Comparison of ENCODE assay signal across 8 mouse cellular contexts in genomic region chr16:55974903-55975285, GRCm38 (mm10). TPM values are rescaled to one million over a fixed set of nuclear protein-coding genes. Genes with fewer than 3 reads are reported as not detected.
DNase-seq lines count a peak whose midpoint lies in the region; ATAC-seq and TF ChIP-seq lines count a peak whose summit lies in the region.

No protein-coding gene starts in this region.

- no peak for ATAC-seq in heart, embryonic 13.5 days (ENCODE audit: extremely low read depth, insufficient number of reproducible peaks, low FRiP score, low TSS enrichment)
- ATAC-seq in monocyte, adult 5-6 weeks (replicated peaks; ENCODE audit: insufficient number of reproducible peaks, low FRiP score, low TSS enrichment, poor library complexity, severe bottlenecking) = peak; percentile 56

- H3K36me3 ChIP-seq in heart, embryonic 13.5 days = peaks cover 39% of the 10 kb centered on the region
- peaks cover 23% of the 10 kb centered on the region for H3K36me3 ChIP-seq in liver, adult 2 months (ENCODE audit: control insufficient read depth, insufficient read depth, low read length)

- peak overlapping the region; percentile 79 for H3K4me2 ChIP-seq in heart, embryonic 13.5 days

- peak overlapping the region; percentile 95 for H3K4me3 ChIP-seq in brown adipose tissue, adult 24 weeks (ENCODE audit: insufficient read depth, low read depth, low read length)
- peak overlapping the region; percentile 100 for H3K4me3 ChIP-seq in heart, embryonic 13.5 days
- peak overlapping the region; percentile 100 for H3K4me3 ChIP-seq in liver, adult 2 months (ENCODE audit: insufficient read depth, low read depth, low read length)

- intact Hi-C loops in gastrocnemius, postnatal 36 days (cut with DNase I) = loop anchor here (5.0 kb wide), 1 partner anchor 52 kb away; the partner anchor contains the start of gene Pcnp

- DNase-seq in gastrocnemius, postnatal 25 days = peak; percentile 16
- DNase-seq in gastrocnemius, postnatal 36 days = no peak
- DNase-seq in CD4-positive helper T cell, adult 2 months (ENCODE audit: low read depth, low spot score) = peak; percentile 76
- peak; percentile 80 for DNase-seq in liver, adult 2 months (ENCODE audit: extremely low read depth, low read depth, low spot score)
- no peak for DNase-seq in cerebellum, adult 9-11 months

- H3K9me3 ChIP-seq in heart, embryonic 13.5 days = no peaks in the 10 kb centered on the region

- H3K27me3 ChIP-seq in heart, embryonic 13.5 days (replicated peaks) = no peaks in the 10 kb centered on the region
- H3K27me3 ChIP-seq in liver, adult 2 months (ENCODE audit: control insufficient read depth, insufficient read depth, low read length) = no peaks in the 10 kb centered on the region

- peak overlapping the region; percentile 96 for H3K9ac ChIP-seq in heart, embryonic 13.5 days
- H3K9ac ChIP-seq in liver, adult 2 months (ENCODE audit: low read depth, low read length) = peak overlapping the region; percentile 71

- peak overlapping the region; percentile 86 for H3K27ac ChIP-seq in brown adipose tissue, adult 24 weeks (replicated peaks; ENCODE audit: low read depth, low read length)
- H3K27ac ChIP-seq in heart, embryonic 13.5 days (replicated peaks) = peak overlapping the region; percentile 93
- H3K27ac ChIP-seq in liver, adult 2 months (replicated peaks; ENCODE audit: insufficient read depth, low read depth, low read length) = peak overlapping the region; percentile 74

- peaks cover 12% of the 10 kb centered on the region; the same call in 1 of the 2 replicates for H3K79me2 ChIP-seq in liver, adult 2 months (ENCODE audit: control insufficient read depth, insufficient read depth, low read length)

- no peak for TF ChIP-seq POLR2A in liver, adult 2 months (IDR thresholded peaks at IDR 0.05; ENCODE audit: extremely low read depth, insufficient read depth, low read length)

- TF ChIP-seq CTCF in liver, adult 2 months (IDR thresholded peaks at IDR 0.05; ENCODE audit: low read depth, low read length) = no peak

- H3K4me1 ChIP-seq in brown adipose tissue, adult 24 weeks (ENCODE audit: control insufficient read depth, insufficient read depth, insufficient read length, low read length) = no peaks in the 10 kb centered on the region
- peaks cover 32% of the 10 kb centered on the region for H3K4me1 ChIP-seq in heart, embryonic 13.5 days
- H3K4me1 ChIP-seq in liver, adult 2 months (ENCODE audit: control insufficient read depth, insufficient read depth, low read length) = peaks cover 11% of the 10 kb centered on the region; the same call in 1 of the 2 replicates

- 7% methylated on average over 14 of the region's 14 CpGs for WGBS in heart, embryonic 13.5 days
- WGBS in liver, adult 2 months = under 1% methylated on average over 14 of the region's 14 CpGs

RNA-seq across cellular contexts. Expression of gene Zbtb11, which starts 1.2 kb away (rescaled TPM):
- 1 to 10 TPM; 9.3 to 9.6 TPM for total RNA-seq in gastrocnemius, postnatal 25 days (2021)
- 1 to 10 TPM; 9.1 to 9.6 TPM for total RNA-seq in gastrocnemius, postnatal 36 days (2021)
- polyA plus RNA-seq in brown adipose tissue, adult 24 weeks (2012; ENCODE audit: insufficient read depth, insufficient read length, missing spikeins) = 6.5 and 7.2 TPM in 2 replicates
- polyA plus RNA-seq in heart, embryonic 13.5 days (2015; fragmentation: Nextera tagmentation; extraction: Ambion mirVana) = 10.7 and 11.3 TPM in 2 replicates
- total RNA-seq in liver, adult 2 months (2014; rRNA removed) = 8.6 and 9.9 TPM in 2 replicates
- 2.0 and 2.8 TPM in 2 replicates for polyA plus RNA-seq in liver, adult 2 months (2012; rRNA removed)
- 40.7 to 58.5 TPM (median 42.8 TPM) in 3 replicates for total RNA-seq in monocyte, adult 5-6 weeks (2017)

RNA-seq across cellular contexts. Expression of gene Rpl24, which starts 8.8 kb away (rescaled TPM):
- total RNA-seq in gastrocnemius, postnatal 25 days (2021) = 100 to 1,000 TPM; 523 to 572 TPM
- total RNA-seq in gastrocnemius, postnatal 36 days (2021) = 100 to 1,000 TPM; 498 to 600 TPM
- polyA plus RNA-seq in brown adipose tissue, adult 24 weeks (2012; ENCODE audit: insufficient read depth, insufficient read length, missing spikeins) = 743 and 883 TPM in 2 replicates
- polyA plus RNA-seq in heart, embryonic 13.5 days (2015; fragmentation: Nextera tagmentation; extraction: Ambion mirVana) = 547 and 552 TPM in 2 replicates
- total RNA-seq in liver, adult 2 months (2014; rRNA removed) = 178 and 222 TPM in 2 replicates
- 95.2 and 103 TPM in 2 replicates for polyA plus RNA-seq in liver, adult 2 months (2012; rRNA removed)
- total RNA-seq in monocyte, adult 5-6 weeks (2017) = 492 to 553 TPM (median 534 TPM) in 3 replicates

RNA-seq across cellular contexts. Expression of gene Cep97, which starts 40.2 kb away (rescaled TPM):
- total RNA-seq in gastrocnemius, postnatal 25 days (2021) = 1 to 10 TPM; 4.1 to 5.7 TPM
- total RNA-seq in gastrocnemius, postnatal 36 days (2021) = 1 to 10 TPM; 4.4 to 5.1 TPM
- polyA plus RNA-seq in brown adipose tissue, adult 24 weeks (2012; ENCODE audit: insufficient read depth, insufficient read length, missing spikeins) = 1.4 and 2.0 TPM in 2 replicates
- 7.5 and 9.1 TPM in 2 replicates for polyA plus RNA-seq in heart, embryonic 13.5 days (2015; fragmentation: Nextera tagmentation; extraction: Ambion mirVana)
- total RNA-seq in liver, adult 2 months (2014; rRNA removed) = 1.7 and 1.9 TPM in 2 replicates
- 0.39 and 0.91 TPM in 2 replicates for polyA plus RNA-seq in liver, adult 2 months (2012; rRNA removed)
- total RNA-seq in monocyte, adult 5-6 weeks (2017) = 2.2 to 16.1 TPM (median 6.4 TPM) in 3 replicates

RNA-seq across cellular contexts. Expression of gene Pcnp, which starts 54.6 kb away (rescaled TPM):
- 10 to 100 TPM; 47.0 to 50.1 TPM for total RNA-seq in gastrocnemius, postnatal 25 days (2021)
- 10 to 100 TPM; 44.4 to 51.0 TPM for total RNA-seq in gastrocnemius, postnatal 36 days (2021)
- polyA plus RNA-seq in brown adipose tissue, adult 24 weeks (2012; ENCODE audit: insufficient read depth, insufficient read length, missing spikeins) = 76.0 and 80.9 TPM in 2 replicates
- 144 and 158 TPM in 2 replicates for polyA plus RNA-seq in heart, embryonic 13.5 days (2015; fragmentation: Nextera tagmentation; extraction: Ambion mirVana)
- 55.8 and 67.7 TPM in 2 replicates for total RNA-seq in liver, adult 2 months (2014; rRNA removed)
- 8.7 and 11.6 TPM in 2 replicates for polyA plus RNA-seq in liver, adult 2 months (2012; rRNA removed)
- 107 to 153 TPM (median 130 TPM) in 3 replicates for total RNA-seq in monocyte, adult 5-6 weeks (2017)

Comparison
In these comparisons a context has a peak if more than half of its experiments do, and no peak if none do; other contexts are left out.
1. DNase-seq: peak in gastrocnemius, postnatal 25 days (single experiment), CD4-positive helper T cell, adult 2 months (single experiment) and liver, adult 2 months (single experiment); none in gastrocnemius, postnatal 36 days (0 of 2) and cerebellum, adult 9-11 months (single experiment).
2. Peak in every context shown above with its lines, with median percentiles within 50 percentile points of each other: H3K27ac ChIP-seq and H3K4me3 ChIP-seq.